Mouse (Mus musculus) T-cell, adult 66 days (primary cell): ENCODE results near the gene Notch2. TPM values are rescaled to one million over a fixed set of nuclear protein-coding genes. Genes with fewer than 3 reads are reported as not detected.

Experiments used
- total RNA-seq, 2 experiments: library from RNA; stranded (reverse); gene quantifications; 3 replicates in 1 of 2; 4 replicates in 1 of 2; pipeline ENCODE4 v1.2.4; 2023

Notch2 gene
- total RNA-seq, result 10 to 100 TPM; 62.2 to 65.8 TPM

DNA sequence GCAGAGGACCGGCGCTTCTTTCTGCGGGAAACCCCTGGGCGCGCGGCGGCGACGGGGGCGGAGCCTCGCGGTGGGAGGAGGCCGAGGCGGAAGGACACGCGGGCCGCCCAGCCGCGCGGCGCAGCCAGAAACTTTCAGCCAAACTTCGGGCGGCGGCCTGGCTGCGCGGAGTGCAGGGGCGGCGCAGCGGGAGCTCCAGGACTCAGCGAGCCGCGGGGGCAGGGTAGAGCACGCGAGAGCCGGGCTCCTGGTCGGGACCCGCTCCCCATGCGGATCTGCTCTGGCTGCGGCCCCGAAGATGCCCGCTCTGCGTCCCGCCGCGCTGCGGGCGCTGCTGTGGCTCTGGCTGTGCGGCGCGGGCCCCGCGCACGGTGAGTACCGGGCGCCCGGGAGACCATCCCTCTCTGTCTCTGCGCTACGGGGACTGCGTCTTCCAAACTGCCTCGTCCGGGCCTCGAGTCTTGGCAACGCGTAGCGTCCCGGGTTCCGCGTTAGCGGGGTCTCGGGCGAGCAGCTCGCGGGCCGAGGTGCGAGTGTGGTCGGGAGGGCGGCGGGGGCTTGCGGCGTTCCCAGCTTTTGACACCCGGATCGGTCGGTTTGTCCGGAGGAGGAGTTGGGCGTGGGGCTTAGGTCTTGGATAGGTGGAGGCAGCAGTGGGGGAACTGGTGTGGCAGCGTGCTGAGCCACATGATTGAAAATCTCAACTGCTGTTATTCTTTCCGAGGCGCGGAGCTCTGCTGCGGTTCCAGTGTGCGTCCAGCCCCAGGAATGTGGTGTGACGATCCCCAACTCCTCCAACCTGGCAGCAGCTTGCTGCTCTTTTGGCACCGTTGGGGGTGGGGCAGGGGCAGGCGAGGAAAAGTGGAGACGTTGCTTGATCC lies at the start of gene Notch2:
Gene Notch2 (plus strand): TSS at position 127 of the 881 bp plus-strand sequence.

GRCm38 (mm10) chr3:98160330-98160729 lies 147.0 kb downstream of the Notch2 start, which contains the start of gene Adam30:
Gene Adam30, plus strand, starts transcription at chr3:98160630.

Other genes starting within 250 kb of the Notch2 start
- 10 to 100 TPM; 27.6 to 29.4 TPM for gene Pde4dip, start 124.8 kb upstream of the Notch2 start, total RNA-seq
- gene Sec22b, start 112.3 kb upstream of the Notch2 start, total RNA-seq, result 10 to 100 TPM; 73.6 to 74.9 TPM
- 1 to 10 TPM; 2.9 to 4.0 TPM for gene Adam30, start 147.1 kb downstream of the Notch2 start, total RNA-seq
- not detected for gene Reg4, start 208.6 kb downstream of the Notch2 start, total RNA-seq